Mouse (Mus musculus) stomach, postnatal 0 days (tissue): ENCODE results near the gene Slc17a1.

ENCODE experiments used
- CTCF ChIP-seq: IDR thresholded peaks from 2 replicates; pipeline ENCODE4 v1.5.1; 2016; ENCODE audit warnings: antibody characterized with exemption, low read depth, mild to moderate bottlenecking, moderate library complexity
- EP300 ChIP-seq: optimal IDR thresholded peaks from 2 replicates; pipeline ENCODE3; 2016; ENCODE audit warnings: antibody characterized with exemption

DNA sequence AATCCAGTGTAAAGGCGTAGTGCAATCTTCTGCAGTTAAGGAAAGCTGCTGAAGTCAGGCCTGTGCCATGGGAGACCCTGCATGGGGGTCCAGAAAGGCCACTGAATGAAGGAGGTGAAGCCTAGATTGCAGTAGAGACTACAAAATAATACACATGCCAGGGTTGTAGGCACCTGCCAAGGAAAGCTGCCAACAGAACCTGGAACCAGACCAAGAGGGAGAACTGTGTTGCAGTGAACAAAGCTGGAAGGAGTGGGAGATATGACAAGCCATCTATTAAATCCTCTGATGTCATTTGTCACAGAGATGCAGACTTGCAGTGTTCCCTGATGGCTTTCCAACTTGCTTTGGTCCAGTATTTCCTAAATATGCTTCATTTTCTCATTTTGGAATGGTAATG is 71.1 kb downstream of the Slc17a1 start:
- TF ChIP-seq CTCF: no peak
- no peak for TF ChIP-seq EP300
